Mouse (Mus musculus): ENCODE data around the gene Ankrd11. TPM values are rescaled to one million over a fixed set of nuclear protein-coding genes. Genes with fewer than 3 reads are reported as not detected.

The Ankrd11 gene
- polyA plus RNA-seq, 2 experiments from 2014 or later: 79.7 to 84.1 TPM

GRCm38 (mm10) chr8:122960932-122961331 is 81.1 kb downstream of the Ankrd11 start:
- ATAC-seq: peak; percentile 15

- no peak for ATAC-seq
Measured at GRCm38 (mm10) chr8:122960323-122960722, 81.8 kb downstream of the Ankrd11 start.

- no peak for ATAC-seq
Measured at GRCm38 (mm10) chr8:122955997-122956396, 86.1 kb downstream of the Ankrd11 start.

- no peak for ATAC-seq
Measured at GRCm38 (mm10) chr8:122955195-122955594, 86.9 kb downstream of the Ankrd11 start.

GRCm38 (mm10) chr8:122954090-122954799 is 87.8 kb downstream of the Ankrd11 start:
- ATAC-seq: peak; percentile 72

- ATAC-seq: peak; percentile 67
Measured at GRCm38 (mm10) chr8:122953028-122953427, 89.0 kb downstream of the Ankrd11 start.

GRCm38 (mm10) chr8:122951456-122951855 is 90.6 kb downstream of the Ankrd11 start:
- ATAC-seq: no peak

- no peak for ATAC-seq
Measured at GRCm38 (mm10) chr8:122949701-122950100, 92.4 kb downstream of the Ankrd11 start.

GRCm38 (mm10) chr8:122945775-122946174 is 96.3 kb downstream of the Ankrd11 start:
- no peak for ATAC-seq

- no peak for ATAC-seq
Measured at GRCm38 (mm10) chr8:122942803-122943713, 99.0 kb downstream of the Ankrd11 start.

GRCm38 (mm10) chr8:122938591-122938990 is 103.5 kb downstream of the Ankrd11 start:
- peak; percentile 81 for ATAC-seq

- peak; percentile 3 for ATAC-seq
Measured at GRCm38 (mm10) chr8:122938170-122938569, 103.9 kb downstream of the Ankrd11 start.

GRCm38 (mm10) chr8:122937545-122938053 is 104.5 kb downstream of the Ankrd11 start:
- ATAC-seq: peak; percentile 77

- ATAC-seq: no peak
Measured at GRCm38 (mm10) chr8:122935912-122936311, 106.2 kb downstream of the Ankrd11 start.

GRCm38 (mm10) chr8:122935118-122935517 is 107.0 kb downstream of the Ankrd11 start:
- ATAC-seq: no peak

- no peak for ATAC-seq
Measured at GRCm38 (mm10) chr8:122933973-122934372, 108.1 kb downstream of the Ankrd11 start.

GRCm38 (mm10) chr8:122932561-122932959 is 109.5 kb downstream of the Ankrd11 start:
- ATAC-seq: no peak

GRCm38 (mm10) chr8:122931834-122932560 is 110.1 kb downstream of the Ankrd11 start:
- ATAC-seq: no peak

GRCm38 (mm10) chr8:122928631-122929224 is 113.3 kb downstream of the Ankrd11 start:
- ATAC-seq: no peak

GRCm38 (mm10) chr8:122927841-122928240 is 114.2 kb downstream of the Ankrd11 start:
- ATAC-seq: no peak

- no peak for ATAC-seq
Measured at GRCm38 (mm10) chr8:122926782-122927181, 115.3 kb downstream of the Ankrd11 start.

Data from CD4-positive, CD25-positive, alpha-beta regulatory T cell, adult 4 months (primary cell).